Mouse (Mus musculus) kidney, postnatal 0 days (tissue): Measurements from ENCODE around the gene Hivep3. TPM values are rescaled to one million over a fixed set of nuclear protein-coding genes. Genes with fewer than 3 reads are reported as not detected.

Source experiments
- ATAC-seq: fragments of 200-750 bp; cut with Nextera tagmentation; replicated peaks from 2 replicates; pipeline ENCODE4 v1.8.0; 2017; ENCODE audit warnings: low read depth, moderate number of reproducible peaks, moderate TSS enrichment, moderate library complexity; ENCODE audit not compliant: low FRiP score
- DNase-seq: peaks from one replicate; pipeline ENCODE4 v3.0.0-alpha.2; 2016; ENCODE audit warnings: low spot score
- H3K27ac ChIP-seq: fragments of 300-500 bp; sonication (generic); 2 replicates; pipeline ENCODE4 v1.5.1; 2014; ENCODE audit warnings: mild to moderate bottlenecking
- H3K27me3 ChIP-seq: fragments of 300-500 bp; sonication (generic); 2 replicates; pipeline ENCODE4 v1.6.1; 2014; ENCODE audit warnings: low read length, mixed read lengths; ENCODE audit not compliant: insufficient read depth
- H3K36me3 ChIP-seq: fragments of 300-500 bp; sonication (generic); 2 replicates; pipeline ENCODE4 v1.6.1; 2014; ENCODE audit warnings: low read length, mixed read lengths; ENCODE audit not compliant: insufficient read depth
- H3K4me1 ChIP-seq: fragments of 300-500 bp; sonication (generic); replicated peaks from 2 replicates; pipeline ENCODE4 v1.6.1; 2014; ENCODE audit warnings: antibody characterized with exemption, low read length, mixed read lengths; ENCODE audit not compliant: insufficient read depth
- H3K4me2 ChIP-seq: fragments of 300-500 bp; sonication (generic); 2 replicates; pipeline ENCODE4 v1.6.1; 2014; ENCODE audit warnings: mild to moderate bottlenecking, low read length, moderate library complexity, mixed read lengths
- H3K4me3 ChIP-seq: fragments of 300-500 bp; sonication (generic); replicated peaks from 2 replicates; pipeline ENCODE4 v1.5.1; 2014; ENCODE audit warnings: low read depth, low read length
- H3K9ac ChIP-seq: fragments of 300-500 bp; sonication (generic); 2 replicates; pipeline ENCODE4 v1.6.1; 2014; ENCODE audit warnings: low read depth, low read length
- H3K9me3 ChIP-seq: fragments of 300-500 bp; sonication (generic); replicated peaks from 2 replicates; pipeline ENCODE4 v1.6.1; 2016; ENCODE audit warnings: low read length, inconsistent platforms, mixed read lengths
- CTCF ChIP-seq: IDR thresholded peaks from 2 replicates; pipeline ENCODE4 v1.5.1; 2016; ENCODE audit warnings: antibody characterized with exemption, low read depth, mild to moderate bottlenecking, moderate library complexity
- WGBS: fragments of 180-500 bp; shearing (Covaris S2); extraction: QIAGEN DNeasy Blood & Tissue Kit; methylation state at CpG from one replicate; pipeline ENCODE4 v1.1.7; 2014; 5-methylcytosine and 5-hydroxymethylcytosine counted together
- polyA plus RNA-seq: library from polyadenylated mRNA; unstranded; fragments of >200 nt; fragmentation: Nextera tagmentation; extraction: Ambion mirVana; gene quantifications from 2 replicates; pipeline ENCODE4 v1.2.1, GENCODE M21; 2015

Hivep3 gene
- polyA plus RNA-seq, 1 experiment from 2014 or later, result 8.3 TPM

GRCm38 (mm10) chr4:119816620-119817356, 83.2 kb downstream of the Hivep3 start:
- no peak overlapping the region for H3K4me3 ChIP-seq
- H3K9me3 ChIP-seq, result no peaks in the 10 kb centered on the region
- ATAC-seq (no peak), DNase-seq (peak; percentile 38)
- no peaks in the 10 kb centered on the region for H3K27me3 ChIP-seq
- 41% methylated on average over 7 of the region's 7 CpGs for WGBS
- H3K4me1 ChIP-seq, result no peaks in the 10 kb centered on the region
- TF ChIP-seq CTCF, result no peak
- H3K27ac ChIP-seq, result no peak overlapping the region
- no peaks in the 10 kb centered on the region for H3K36me3 ChIP-seq
- no peak overlapping the region for H3K9ac ChIP-seq
- no peak overlapping the region for H3K4me2 ChIP-seq

- Histone ChIP-seq H3K4me2 (no peak overlapping the region), H3K4me3 (no peak overlapping the region), H3K4me1 (no peaks in the 10 kb centered on the region), H3K27me3 (no peaks in the 10 kb centered on the region), H3K27ac (no peak overlapping the region), H3K9ac (no peak overlapping the region), H3K9me3 (no peaks in the 10 kb centered on the region), H3K36me3 (no peaks in the 10 kb centered on the region)
- no peak for ATAC-seq
- no peak for DNase-seq
- no peak for TF ChIP-seq CTCF
- WGBS, result 68% methylated on average over 3 of the region's 3 CpGs
Measured at GRCm38 (mm10) chr4:119825956-119826355, 92.4 kb downstream of the Hivep3 start.

GRCm38 (mm10) chr4:119828386-119828785, 94.8 kb downstream of the Hivep3 start:
- H3K36me3 ChIP-seq, result no peaks in the 10 kb centered on the region
- no peaks in the 10 kb centered on the region for H3K9me3 ChIP-seq
- no peak for TF ChIP-seq CTCF
- H3K27ac ChIP-seq, result no peak overlapping the region
- no peaks in the 10 kb centered on the region for H3K4me1 ChIP-seq
- WGBS, result 51% methylated on average over 3 of the region's 3 CpGs
- DNase-seq, result no peak
- no peak for ATAC-seq
- no peak overlapping the region for H3K9ac ChIP-seq
- no peak overlapping the region for H3K4me2 ChIP-seq
- no peak overlapping the region for H3K4me3 ChIP-seq
- no peaks in the 10 kb centered on the region for H3K27me3 ChIP-seq

- Histone ChIP-seq H3K4me1 (no peaks in the 10 kb centered on the region), H3K9me3 (no peaks in the 10 kb centered on the region), H3K27me3 (no peaks in the 10 kb centered on the region), H3K27ac (no peak overlapping the region), H3K4me2 (no peak overlapping the region), H3K9ac (no peak overlapping the region), H3K4me3 (no peak overlapping the region), H3K36me3 (no peaks in the 10 kb centered on the region)
- ATAC-seq (no peak), DNase-seq (no peak)
- 79% methylated on average over 4 of the region's 4 CpGs for WGBS
- TF ChIP-seq CTCF, result no peak
Measured at GRCm38 (mm10) chr4:119828996-119829395, 95.4 kb downstream of the Hivep3 start.

- whole genome bisulfite sequencing, result 61% methylated on average over 9 of the region's 9 CpGs
- Histone ChIP-seq H3K9me3 (no peaks in the 10 kb centered on the region), H3K36me3 (no peaks in the 10 kb centered on the region), H3K27ac (no peak overlapping the region), H3K4me3 (no peak overlapping the region), H3K4me1 (no peaks in the 10 kb centered on the region), H3K27me3 (no peaks in the 10 kb centered on the region), H3K4me2 (no peak overlapping the region), H3K9ac (no peak overlapping the region)
- DNase-seq (no peak), ATAC-seq (no peak)
- no peak for TF ChIP-seq CTCF
Measured at GRCm38 (mm10) chr4:119833333-119833732, 99.7 kb downstream of the Hivep3 start.

- Histone ChIP-seq H3K4me1 (no peaks in the 10 kb centered on the region), H3K4me3 (no peak overlapping the region), H3K27me3 (no peaks in the 10 kb centered on the region), H3K4me2 (no peak overlapping the region), H3K9me3 (no peaks in the 10 kb centered on the region), H3K9ac (no peak overlapping the region), H3K36me3 (no peaks in the 10 kb centered on the region), H3K27ac (no peak overlapping the region)
- no peak for ATAC-seq
- WGBS, result 55% methylated on average over 5 of the region's 5 CpGs
- TF ChIP-seq CTCF, result no peak
- peak; percentile 16 for DNase-seq
Measured at GRCm38 (mm10) chr4:119833884-119834283, 100.3 kb downstream of the Hivep3 start.

- H3K27ac ChIP-seq, result no peak overlapping the region
- no peak overlapping the region for H3K4me2 ChIP-seq
- 72% methylated on average over 3 of the region's 3 CpGs for WGBS
- no peaks in the 10 kb centered on the region for H3K36me3 ChIP-seq
- H3K27me3 ChIP-seq, result no peaks in the 10 kb centered on the region
- no peaks in the 10 kb centered on the region for H3K9me3 ChIP-seq
- peak; percentile 8 for DNase-seq
- no peaks in the 10 kb centered on the region for H3K4me1 ChIP-seq
- no peak for ATAC-seq
- H3K9ac ChIP-seq, result no peak overlapping the region
- H3K4me3 ChIP-seq, result no peak overlapping the region
- TF ChIP-seq CTCF, result no peak
Measured at GRCm38 (mm10) chr4:119836181-119836580, 102.6 kb downstream of the Hivep3 start.
